Mouse (Mus musculus) lung, embryonic 16.5 days (tissue): Measurements from ENCODE around the gene Crybb1. TPM values are rescaled to one million over a fixed set of nuclear protein-coding genes. Genes with fewer than 3 reads are reported as not detected.

ENCODE experiments used
- ATAC-seq: fragments of 200-750 bp; cut with Nextera tagmentation; 2 replicates; pipeline ENCODE4 v1.8.0; 2017; ENCODE audit warnings: low read depth, mild to moderate bottlenecking, moderate library complexity
- H3K27ac ChIP-seq: fragments of 300-500 bp; sonication (generic); 2 replicates; pipeline ENCODE4 v1.5.1; 2014; ENCODE audit warnings: mild to moderate bottlenecking, control low read depth, low read length
- H3K27me3 ChIP-seq: fragments of 300-500 bp; sonication (generic); 2 replicates; pipeline ENCODE4 v1.6.1; 2014; ENCODE audit warnings: low read depth, low read length, mixed read lengths; ENCODE audit not compliant: control insufficient read depth, insufficient read depth
- H3K36me3 ChIP-seq: fragments of 300-500 bp; sonication (generic); 2 replicates; pipeline ENCODE4 v1.6.1; 2014; ENCODE audit warnings: low read length; ENCODE audit not compliant: control insufficient read depth, insufficient read depth
- H3K4me1 ChIP-seq: fragments of 300-500 bp; sonication (generic); replicated peaks from 2 replicates; pipeline ENCODE4 v1.6.1; 2014; ENCODE audit warnings: low read length, mixed read lengths; ENCODE audit not compliant: control insufficient read depth, insufficient read depth
- H3K4me2 ChIP-seq: fragments of 300-500 bp; sonication (generic); 2 replicates; pipeline ENCODE4 v1.6.1; 2014; ENCODE audit warnings: low read depth, low read length, control low read depth
- H3K4me3 ChIP-seq: fragments of 300-500 bp; sonication (generic); 2 replicates; pipeline ENCODE4 v1.5.1; 2014; ENCODE audit warnings: mild to moderate bottlenecking, low read length, control low read depth
- H3K9ac ChIP-seq: fragments of 300-500 bp; sonication (generic); 2 replicates; pipeline ENCODE4 v1.6.1; 2014; ENCODE audit warnings: low read length, control low read depth
- H3K9me3 ChIP-seq: fragments of 300-500 bp; sonication (generic); 2 replicates; pipeline ENCODE4 v1.6.1; 2016; ENCODE audit warnings: low read length; ENCODE audit not compliant: control insufficient read depth
- WGBS: fragments of 180-500 bp; shearing (Covaris S2); extraction: QIAGEN DNeasy Blood & Tissue Kit; methylation state at CpG from one replicate; pipeline ENCODE4 v1.1.7; 2014; 5-methylcytosine and 5-hydroxymethylcytosine counted together
- polyA plus RNA-seq: library from polyadenylated mRNA; unstranded; fragments of >200 nt; fragmentation: Nextera tagmentation; extraction: Ambion mirVana; gene quantifications from 2 replicates; pipeline ENCODE4 v1.2.1, GENCODE M21; 2015

Crybb1 gene
- polyA plus RNA-seq, 1 experiment from 2014 or later = 3.5 TPM

DNA sequence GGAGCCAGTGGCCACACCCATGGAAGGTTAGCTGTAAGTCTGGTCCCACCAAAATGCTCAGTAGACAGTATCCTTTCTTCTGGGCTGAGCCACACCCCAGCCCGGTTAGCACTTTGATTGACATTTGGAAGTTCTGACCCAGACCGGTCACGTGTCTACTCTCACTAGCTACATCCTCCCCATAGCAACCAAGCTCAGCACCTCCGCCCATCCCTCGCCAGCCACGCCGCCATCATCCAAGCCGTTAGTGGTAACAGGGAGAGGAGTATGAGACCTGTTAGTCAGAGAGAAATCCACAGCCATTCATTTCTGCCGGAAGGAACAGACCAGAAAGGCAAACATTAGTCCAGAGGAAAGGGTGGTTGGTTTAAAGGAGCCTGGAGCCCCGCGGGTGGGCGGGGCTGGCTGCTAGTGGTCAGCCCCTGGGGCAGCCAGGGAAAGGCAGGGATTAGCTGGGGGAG, 40.3 kb upstream of the Crybb1 start:
- 22% methylated on average over 12 of the region's 12 CpGs for WGBS
- no peaks in the 10 kb centered on the region for H3K9me3 ChIP-seq
- no peak overlapping the region for H3K9ac ChIP-seq
- no peak overlapping the region for H3K4me3 ChIP-seq
- H3K27me3 ChIP-seq = no peaks in the 10 kb centered on the region
- H3K4me2 ChIP-seq = peak overlapping the region; percentile 37; the same call in 1 of the 2 replicates
- H3K36me3 ChIP-seq = no peaks in the 10 kb centered on the region
- H3K4me1 ChIP-seq = peaks cover 2% of the 10 kb centered on the region; the same call in 1 of the 2 replicates
- H3K27ac ChIP-seq = peak overlapping the region; percentile 10
- no peak for ATAC-seq

- peak overlapping the region; percentile 37; the same call in 1 of the 2 replicates for H3K4me2 ChIP-seq
- H3K27me3 ChIP-seq = no peaks in the 10 kb centered on the region
- 39% methylated on average over 9 of the region's 9 CpGs for WGBS
- ATAC-seq = no peak
- peak overlapping the region; percentile 10 for H3K27ac ChIP-seq
- H3K9me3 ChIP-seq = no peaks in the 10 kb centered on the region
- peaks cover 2% of the 10 kb centered on the region; the same call in 1 of the 2 replicates for H3K4me1 ChIP-seq
- H3K36me3 ChIP-seq = no peaks in the 10 kb centered on the region
- H3K4me3 ChIP-seq = no peak overlapping the region
- H3K9ac ChIP-seq = no peak overlapping the region
Measured at GRCm38 (mm10) chr5:112215801-112216251, 39.8 kb upstream of the Crybb1 start.

GRCm38 (mm10) chr5:112216335-112216734, 39.3 kb upstream of the Crybb1 start:
- no peak overlapping the region for H3K9ac ChIP-seq
- no peak for ATAC-seq
- no peaks in the 10 kb centered on the region for H3K9me3 ChIP-seq
- no peaks in the 10 kb centered on the region for H3K27me3 ChIP-seq
- no peak overlapping the region for H3K4me2 ChIP-seq
- H3K36me3 ChIP-seq = no peaks in the 10 kb centered on the region
- peaks cover 2% of the 10 kb centered on the region; the same call in 1 of the 2 replicates for H3K4me1 ChIP-seq
- H3K4me3 ChIP-seq = no peak overlapping the region
- no peak overlapping the region for H3K27ac ChIP-seq
- WGBS = 73% methylated on average over 7 of the region's 7 CpGs

DNA sequence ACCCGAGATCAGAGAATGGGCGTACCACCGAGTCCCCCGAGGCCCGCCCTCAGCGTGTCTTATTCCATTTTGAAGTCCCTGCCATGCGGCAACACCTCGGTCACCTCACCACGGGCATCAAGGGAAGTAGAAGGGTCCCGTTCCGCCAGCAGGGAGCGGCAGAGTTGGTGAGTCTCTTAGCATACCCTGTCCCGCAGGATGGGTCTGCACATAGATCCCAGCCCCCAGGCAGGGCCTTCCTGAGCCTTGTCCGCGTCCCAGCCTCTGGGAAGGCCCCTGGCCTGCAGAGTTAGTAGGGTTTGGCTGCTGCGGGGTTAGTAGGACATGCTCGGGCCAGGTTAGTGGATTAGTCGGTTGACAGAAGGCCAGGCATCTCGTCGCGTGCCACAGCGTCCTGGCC, 38.6 kb upstream of the Crybb1 start:
- Histone ChIP-seq H3K4me2 (no peak overlapping the region), H3K27me3 (no peaks in the 10 kb centered on the region), H3K36me3 (no peaks in the 10 kb centered on the region), H3K9ac (no peak overlapping the region), H3K9me3 (no peaks in the 10 kb centered on the region), H3K27ac (no peak overlapping the region), H3K4me1 (peaks cover 2% of the 10 kb centered on the region; the same call in 1 of the 2 replicates), H3K4me3 (no peak overlapping the region)
- 62% methylated on average over 22 of the region's 22 CpGs for WGBS
- no peak for ATAC-seq

DNA sequence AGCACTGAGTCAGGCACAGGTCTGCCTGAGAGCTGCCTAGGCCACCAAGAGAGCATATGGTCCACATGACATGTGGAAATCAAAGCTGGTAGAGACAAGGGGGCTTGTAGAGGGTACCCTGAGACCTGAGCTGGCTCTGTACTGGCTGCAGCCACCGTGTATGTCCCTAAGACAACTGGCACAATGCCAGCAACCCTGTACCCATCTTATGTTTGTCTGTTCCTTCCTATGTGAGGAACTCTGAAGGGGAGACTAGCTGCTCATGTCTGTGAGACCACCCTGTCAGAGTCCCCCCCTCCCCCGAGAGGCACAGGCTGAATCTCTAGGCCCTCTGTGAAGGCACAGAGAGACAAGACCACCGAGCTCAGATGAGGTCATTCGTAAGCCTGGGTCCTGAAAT, 36.9 kb upstream of the Crybb1 start:
- Histone ChIP-seq H3K4me2 (no peak overlapping the region), H3K9me3 (no peaks in the 10 kb centered on the region), H3K27me3 (no peaks in the 10 kb centered on the region), H3K9ac (no peak overlapping the region), H3K27ac (no peak overlapping the region), H3K4me1 (peaks cover 2% of the 10 kb centered on the region; the same call in 1 of the 2 replicates), H3K4me3 (no peak overlapping the region), H3K36me3 (no peaks in the 10 kb centered on the region)
- 57% methylated on average over 4 of the region's 4 CpGs for WGBS
- ATAC-seq = no peak

- Histone ChIP-seq H3K4me2 (no peak overlapping the region), H3K27me3 (no peaks in the 10 kb centered on the region), H3K4me1 (peaks cover 2% of the 10 kb centered on the region; the same call in 1 of the 2 replicates), H3K27ac (no peak overlapping the region), H3K4me3 (no peak overlapping the region), H3K9me3 (no peaks in the 10 kb centered on the region), H3K9ac (no peak overlapping the region), H3K36me3 (no peaks in the 10 kb centered on the region)
- WGBS = 6% methylated on average over 1 of the region's 1 CpGs
- ATAC-seq = peak; percentile 37; the same call in 1 of the 2 replicates
Measured at GRCm38 (mm10) chr5:112219398-112219797, 36.2 kb upstream of the Crybb1 start.

- 65% methylated on average over 8 of the region's 8 CpGs for WGBS
- ATAC-seq = no peak
Measured at GRCm38 (mm10) chr5:112220203-112220602, 35.4 kb upstream of the Crybb1 start.

GRCm38 (mm10) chr5:112225591-112225990, 30.0 kb upstream of the Crybb1 start:
- no peaks in the 10 kb centered on the region for H3K36me3 ChIP-seq
- H3K4me2 ChIP-seq = no peak overlapping the region
- peaks cover 51% of the 10 kb centered on the region for H3K27me3 ChIP-seq
- no peak overlapping the region for H3K27ac ChIP-seq
- no peak overlapping the region for H3K4me3 ChIP-seq
- H3K9me3 ChIP-seq = no peaks in the 10 kb centered on the region
- H3K4me1 ChIP-seq = peaks cover 5% of the 10 kb centered on the region; the same call in 1 of the 2 replicates
- ATAC-seq = no peak
- WGBS = 75% methylated on average over 6 of the region's 6 CpGs
- H3K9ac ChIP-seq = no peak overlapping the region

More at GRCm38 (mm10) chr5:112220203-112220602, 35.4 kb upstream of the Crybb1 start:
- H3K27ac ChIP-seq = no peak overlapping the region
- H3K4me2 ChIP-seq = no peak overlapping the region
- H3K9ac ChIP-seq = no peak overlapping the region
- peaks cover 2% of the 10 kb centered on the region; the same call in 1 of the 2 replicates for H3K4me1 ChIP-seq
- H3K36me3 ChIP-seq = no peaks in the 10 kb centered on the region
- no peaks in the 10 kb centered on the region for H3K9me3 ChIP-seq
- H3K4me3 ChIP-seq = no peak overlapping the region
- no peaks in the 10 kb centered on the region for H3K27me3 ChIP-seq

- WGBS = under 1% methylated on average over 30 of the region's 30 CpGs
- Histone ChIP-seq H3K4me2 (peak overlapping the region; percentile 40; the same call in 1 of the 2 replicates), H3K36me3 (no peaks in the 10 kb centered on the region), H3K4me3 (peak overlapping the region; percentile 8; the same call in 1 of the 2 replicates), H3K9me3 (no peaks in the 10 kb centered on the region), H3K9ac (no peak overlapping the region), H3K27me3 (peaks cover 51% of the 10 kb centered on the region), H3K4me1 (peaks cover 5% of the 10 kb centered on the region; the same call in 1 of the 2 replicates), H3K27ac (no peak overlapping the region)
- no peak for ATAC-seq
Measured at GRCm38 (mm10) chr5:112227354-112227753, 28.3 kb upstream of the Crybb1 start.
